Mouse (Mus musculus) stomach, embryonic 15.5 days (tissue): ENCODE data around the gene Uvrag. TPM values are rescaled to one million over a fixed set of nuclear protein-coding genes. Genes with fewer than 3 reads are reported as not detected.

Experiments used
- ATAC-seq: fragments of 200-750 bp; cut with Nextera tagmentation; 2 replicates; pipeline ENCODE4 v1.8.0; 2017; ENCODE audit warnings: low read depth, moderate number of reproducible peaks, moderate TSS enrichment; ENCODE audit not compliant: insufficient read depth, low FRiP score
- H3K27ac ChIP-seq: fragments of 300-500 bp; sonication (generic); 2 replicates; pipeline ENCODE4 v1.5.1; 2015; ENCODE audit warnings: mild to moderate bottlenecking, inconsistent platforms
- H3K27me3 ChIP-seq: fragments of 300-500 bp; sonication (generic); replicated peaks from 2 replicates; pipeline ENCODE4 v1.6.1; 2015; ENCODE audit warnings: inconsistent platforms
- H3K36me3 ChIP-seq: fragments of 300-500 bp; sonication (generic); 2 replicates; pipeline ENCODE4 v1.6.1; 2015; ENCODE audit warnings: inconsistent platforms
- H3K4me1 ChIP-seq: fragments of 300-500 bp; sonication (generic); 2 replicates; pipeline ENCODE4 v1.6.1; 2015; ENCODE audit warnings: inconsistent platforms
- H3K4me2 ChIP-seq: fragments of 300-500 bp; sonication (generic); 2 replicates; pipeline ENCODE4 v1.6.1; 2015; ENCODE audit warnings: mild to moderate bottlenecking, inconsistent platforms
- H3K4me3 ChIP-seq: fragments of 300-500 bp; sonication (generic); replicated peaks from 2 replicates; pipeline ENCODE4 v1.5.1; 2015; ENCODE audit warnings: inconsistent platforms
- H3K9ac ChIP-seq: fragments of 300-500 bp; sonication (generic); 2 replicates; pipeline ENCODE4 v1.6.1; 2015; ENCODE audit warnings: inconsistent platforms
- H3K9me3 ChIP-seq: fragments of 300-500 bp; sonication (generic); 2 replicates; pipeline ENCODE4 v1.6.1; 2016; ENCODE audit warnings: inconsistent platforms
- WGBS: fragments of 180-500 bp; shearing (Covaris S2); methylation state at CpG from one replicate; pipeline ENCODE4 v1.1.7; 2015; 5-methylcytosine and 5-hydroxymethylcytosine counted together
- polyA plus RNA-seq: library from polyadenylated mRNA; unstranded; fragments of >200 nt; fragmentation: Nextera tagmentation; extraction: Ambion mirVana; gene quantifications from 2 replicates; pipeline ENCODE4 v1.2.1, GENCODE M21; 2015

Uvrag gene
- polyA plus RNA-seq, 1 experiment from 2014 or later: 19.4 TPM

DNA sequence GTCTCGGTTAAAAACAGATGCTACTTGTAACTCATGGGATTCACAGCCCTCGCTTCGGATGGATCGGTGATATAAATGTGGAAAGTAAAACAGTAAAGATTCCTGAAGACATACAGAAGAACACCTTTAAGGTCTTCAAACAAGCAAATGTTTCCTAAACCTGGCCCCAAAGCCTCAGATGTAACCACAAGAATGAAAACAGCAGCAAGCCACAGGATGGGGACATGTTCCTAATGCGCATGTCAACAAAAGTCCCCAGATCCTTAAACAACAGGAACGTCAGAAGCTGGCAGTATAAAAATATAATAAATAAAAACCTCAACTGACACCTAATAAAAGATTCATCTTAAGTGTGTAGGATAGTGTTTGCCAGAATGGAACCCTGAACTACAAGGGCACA, 137.7 kb downstream of the Uvrag start:
- ATAC-seq: no peak
- no peak overlapping the region for H3K9ac ChIP-seq
- H3K9me3 ChIP-seq: no peaks in the 10 kb centered on the region
- H3K4me1 ChIP-seq: 0 out of 2 replicates have a peak, but pooled peaks cover 6% of the 10 kb centered on the region
- H3K27ac ChIP-seq: no peak overlapping the region
- 85% methylated on average over 6 of the region's 6 CpGs for WGBS
- no peaks in the 10 kb centered on the region for H3K27me3 ChIP-seq
- H3K4me3 ChIP-seq: no peak overlapping the region
- H3K36me3 ChIP-seq: no peaks in the 10 kb centered on the region
- no peak overlapping the region for H3K4me2 ChIP-seq

DNA sequence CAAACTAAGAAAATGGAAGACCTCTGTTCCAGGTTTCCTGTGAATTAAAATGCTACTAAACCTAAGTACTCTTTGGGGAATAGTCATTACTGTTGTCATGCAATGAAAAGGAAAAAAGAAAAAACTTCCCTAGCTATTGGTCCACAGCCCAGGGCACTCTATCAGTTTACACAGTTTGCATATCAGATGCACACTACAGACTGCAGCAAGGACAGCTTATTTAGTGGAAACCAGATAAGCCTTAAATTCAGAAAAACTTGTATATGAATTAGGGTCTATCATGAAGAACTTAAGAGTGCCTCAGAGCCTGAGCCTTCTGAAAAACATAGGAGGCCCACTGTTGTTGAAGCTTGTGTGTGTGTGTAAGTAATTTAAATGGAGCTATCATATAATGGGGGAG, 142.2 kb downstream of the Uvrag start:
- no peak overlapping the region for H3K9ac ChIP-seq
- no peaks in the 10 kb centered on the region for H3K9me3 ChIP-seq
- H3K4me1 ChIP-seq: no peaks in the 10 kb centered on the region
- no peaks in the 10 kb centered on the region for H3K27me3 ChIP-seq
- H3K4me2 ChIP-seq: no peak overlapping the region
- H3K36me3 ChIP-seq: no peaks in the 10 kb centered on the region
- no peak overlapping the region for H3K4me3 ChIP-seq
- no peak for ATAC-seq
- no peak overlapping the region for H3K27ac ChIP-seq

DNA sequence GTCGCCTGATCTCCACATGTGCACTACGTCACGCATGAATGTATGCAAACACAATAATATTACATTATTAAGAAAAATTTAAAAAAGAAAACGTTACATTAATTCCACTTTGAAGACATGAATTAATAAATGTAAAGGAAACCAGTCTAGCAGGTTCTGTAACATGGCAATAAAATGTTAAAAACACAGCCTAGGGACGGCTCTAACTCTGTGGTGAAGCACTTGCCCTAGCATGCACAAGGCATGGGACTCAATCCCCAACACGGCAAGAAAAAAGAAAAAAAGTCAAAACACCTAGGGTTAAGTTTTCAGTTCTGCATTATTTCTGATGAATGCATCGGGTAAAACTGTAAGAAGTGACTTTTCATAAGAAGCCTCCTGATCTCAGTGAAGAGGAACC, 143.2 kb downstream of the Uvrag start:
- no peaks in the 10 kb centered on the region for H3K4me1 ChIP-seq
- H3K27me3 ChIP-seq: no peaks in the 10 kb centered on the region
- H3K4me2 ChIP-seq: no peak overlapping the region
- no peak overlapping the region for H3K4me3 ChIP-seq
- peak overlapping the region; percentile 32; the same call in 1 of the 2 replicates for H3K27ac ChIP-seq
- WGBS: 76% methylated on average over 7 of the region's 7 CpGs
- H3K9ac ChIP-seq: no peak overlapping the region
- no peaks in the 10 kb centered on the region for H3K36me3 ChIP-seq
- H3K9me3 ChIP-seq: no peaks in the 10 kb centered on the region
- no peak for ATAC-seq

DNA sequence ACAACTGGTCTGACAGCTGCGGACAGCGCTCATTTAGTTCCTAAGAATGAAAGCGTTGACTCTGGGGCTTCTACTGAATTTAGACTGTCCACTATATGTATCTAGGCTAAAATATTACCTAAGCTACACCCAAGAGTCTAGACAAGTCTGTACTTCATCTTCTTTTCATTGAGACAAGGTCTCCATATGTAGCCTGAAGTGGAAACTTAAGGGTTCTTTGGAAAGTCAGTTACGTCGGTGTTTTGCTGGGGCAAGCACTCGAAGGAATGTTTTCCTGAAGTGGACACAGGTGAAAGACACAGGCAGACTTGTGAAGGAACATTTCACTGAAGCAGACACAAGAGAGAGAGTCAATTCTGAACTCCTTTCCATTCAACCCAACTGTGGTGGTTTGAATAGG, 144.2 kb downstream of the Uvrag start:
- H3K9me3 ChIP-seq: no peaks in the 10 kb centered on the region
- no peaks in the 10 kb centered on the region for H3K36me3 ChIP-seq
- WGBS: 91% methylated on average over 6 of the region's 6 CpGs
- no peak overlapping the region for H3K4me3 ChIP-seq
- H3K27ac ChIP-seq: no peak overlapping the region
- no peaks in the 10 kb centered on the region for H3K27me3 ChIP-seq
- no peak for ATAC-seq
- H3K4me1 ChIP-seq: no peaks in the 10 kb centered on the region
- no peak overlapping the region for H3K4me2 ChIP-seq
- H3K9ac ChIP-seq: no peak overlapping the region

DNA sequence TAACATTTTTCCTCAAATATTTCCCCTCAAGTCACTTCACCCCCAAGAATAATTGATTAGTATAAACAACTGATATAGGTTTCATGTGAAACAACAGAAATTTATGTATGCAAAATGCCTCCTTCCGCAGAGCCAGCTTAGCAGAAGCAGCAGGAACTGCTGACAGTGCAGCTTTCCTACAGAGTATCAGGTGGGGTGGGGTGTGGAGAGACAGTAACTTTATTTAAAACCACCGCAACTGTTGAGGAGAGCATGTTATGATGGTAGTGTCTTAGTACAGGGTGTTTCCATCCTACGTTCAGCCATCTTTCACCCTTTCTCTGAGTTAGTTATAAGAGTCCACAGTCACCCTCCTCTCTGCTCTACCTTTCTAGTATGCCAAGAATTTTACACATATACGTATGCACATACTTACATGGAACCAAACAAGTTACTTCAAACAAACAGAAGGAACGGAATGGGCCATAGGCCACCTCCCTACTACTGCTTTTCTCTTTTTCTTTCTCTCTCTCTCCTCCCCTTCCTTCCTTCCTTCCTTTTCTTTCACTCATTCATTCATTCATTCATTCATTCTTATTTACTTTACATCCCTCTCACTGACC, 145.7 kb downstream of the Uvrag start:
- no peak for ATAC-seq
- H3K27ac ChIP-seq: no peak overlapping the region
- 76% methylated on average over 5 of the region's 5 CpGs for WGBS

DNA sequence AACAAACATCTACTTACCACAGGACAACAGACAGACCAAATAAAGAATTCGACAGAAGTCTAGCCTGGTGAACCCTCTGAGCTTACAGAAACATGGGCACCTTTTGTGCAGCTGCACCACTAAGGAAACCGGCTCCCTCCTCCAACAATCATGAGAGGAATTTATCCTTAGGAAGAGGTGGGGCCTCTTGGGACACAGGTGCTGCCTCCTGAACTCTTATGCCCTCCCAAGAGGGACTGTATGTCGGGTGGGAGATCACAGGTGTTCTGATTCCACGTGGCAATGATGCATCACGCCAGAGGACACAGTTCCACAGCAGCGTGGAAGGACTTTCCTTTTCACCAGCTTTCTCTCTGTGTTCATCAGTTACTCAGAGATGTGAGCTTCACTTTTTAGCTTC, 146.8 kb downstream of the Uvrag start:
- H3K27ac ChIP-seq: no peak overlapping the region
- no peak overlapping the region for H3K4me3 ChIP-seq
- no peak overlapping the region for H3K4me2 ChIP-seq
- H3K9me3 ChIP-seq: no peaks in the 10 kb centered on the region
- ATAC-seq: no peak
- WGBS: 62% methylated on average over 6 of the region's 6 CpGs
- H3K9ac ChIP-seq: no peak overlapping the region
- no peaks in the 10 kb centered on the region for H3K27me3 ChIP-seq
- no peaks in the 10 kb centered on the region for H3K36me3 ChIP-seq
- no peaks in the 10 kb centered on the region for H3K4me1 ChIP-seq

More for the DNA sequence above, 145.7 kb downstream of the Uvrag start:
- Histone ChIP-seq H3K36me3 (no peaks in the 10 kb centered on the region), H3K9me3 (no peaks in the 10 kb centered on the region), H3K4me1 (no peaks in the 10 kb centered on the region), H3K4me2 (no peak overlapping the region), H3K4me3 (no peak overlapping the region), H3K9ac (no peak overlapping the region), H3K27me3 (no peaks in the 10 kb centered on the region)

DNA sequence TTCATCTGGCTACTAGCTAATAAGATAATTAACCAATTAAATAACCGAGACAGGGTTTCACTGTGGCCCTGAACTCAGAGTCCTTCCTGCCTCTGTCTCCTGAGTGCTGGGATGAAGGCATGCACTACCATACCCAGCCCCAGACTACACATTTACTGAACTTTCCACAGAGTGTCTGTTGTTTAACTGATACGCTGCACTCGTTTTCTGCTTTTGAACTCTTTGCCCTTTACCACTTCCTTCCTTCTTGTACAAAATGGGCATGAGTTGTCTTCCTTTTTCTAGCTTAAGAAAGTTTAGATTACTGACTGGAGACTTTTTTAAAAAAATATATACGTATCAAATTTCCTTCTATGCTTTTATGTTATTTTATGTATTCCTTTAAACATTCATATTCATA, 147.5 kb downstream of the Uvrag start:
- 73% methylated on average over 4 of the region's 4 CpGs for WGBS
- Histone ChIP-seq H3K4me2 (no peak overlapping the region), H3K9me3 (no peaks in the 10 kb centered on the region), H3K9ac (no peak overlapping the region), H3K27ac (no peak overlapping the region), H3K36me3 (no peaks in the 10 kb centered on the region), H3K4me3 (no peak overlapping the region), H3K27me3 (no peaks in the 10 kb centered on the region), H3K4me1 (no peaks in the 10 kb centered on the region)
- no peak for ATAC-seq

DNA sequence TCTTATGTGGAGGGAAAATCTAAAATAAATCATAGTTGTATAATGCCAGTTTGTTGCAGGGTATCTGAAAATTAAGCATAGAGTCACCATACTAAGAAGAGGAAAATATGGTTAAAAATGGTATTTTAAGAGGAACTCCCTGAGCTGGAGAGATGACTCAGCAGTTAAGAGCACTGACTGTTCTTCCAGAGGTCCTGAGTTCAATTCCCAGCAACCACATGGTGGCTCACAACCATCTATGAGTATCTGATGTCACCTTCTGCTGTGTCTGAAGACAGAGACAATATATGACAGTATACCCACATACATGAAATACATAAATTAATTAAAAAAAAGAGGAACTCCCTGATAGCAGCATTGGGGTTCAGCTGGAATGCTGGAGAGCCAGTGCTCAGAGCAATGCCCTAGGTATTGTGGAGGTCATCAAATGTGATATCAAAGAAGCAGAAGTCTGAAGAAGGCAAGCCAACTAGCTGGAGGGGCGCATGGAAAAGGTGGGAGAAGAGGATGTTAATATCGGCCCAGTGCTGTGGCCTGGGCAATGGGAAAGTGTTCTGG, 149.7 kb downstream of the Uvrag start:
- Histone ChIP-seq H3K4me2 (no peak overlapping the region), H3K27ac (no peak overlapping the region), H3K4me1 (no peaks in the 10 kb centered on the region), H3K9me3 (no peaks in the 10 kb centered on the region), H3K9ac (no peak overlapping the region), H3K36me3 (no peaks in the 10 kb centered on the region), H3K27me3 (no peaks in the 10 kb centered on the region), H3K4me3 (no peak overlapping the region)
- 98% methylated on average over 2 of the region's 2 CpGs for WGBS
- no peak for ATAC-seq

DNA sequence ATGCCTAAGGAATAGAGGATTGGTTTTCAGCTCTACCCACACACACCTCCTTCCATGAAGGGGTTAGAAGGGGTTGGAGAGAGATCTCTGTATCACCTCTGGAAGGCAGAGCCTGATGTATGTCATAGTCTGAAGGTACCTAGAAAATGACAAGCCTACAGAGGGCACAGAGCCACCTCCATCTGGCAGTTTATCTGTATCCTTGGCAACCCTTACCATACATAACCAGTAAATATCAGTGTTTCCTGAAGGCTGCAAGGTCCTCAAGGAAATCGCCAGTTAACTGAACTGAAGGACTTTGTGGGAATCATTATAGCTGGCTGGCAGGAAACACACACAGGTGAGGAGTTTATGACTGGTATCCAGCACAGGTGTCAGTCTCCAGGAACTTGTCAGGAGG, 150.4 kb downstream of the Uvrag start:
- H3K36me3 ChIP-seq: no peaks in the 10 kb centered on the region
- no peaks in the 10 kb centered on the region for H3K27me3 ChIP-seq
- no peak overlapping the region for H3K27ac ChIP-seq
- no peaks in the 10 kb centered on the region for H3K9me3 ChIP-seq
- WGBS: 70% methylated on average over 1 of the region's 1 CpGs
- no peak overlapping the region for H3K9ac ChIP-seq
- no peak for ATAC-seq
- H3K4me2 ChIP-seq: no peak overlapping the region
- H3K4me1 ChIP-seq: no peaks in the 10 kb centered on the region
- no peak overlapping the region for H3K4me3 ChIP-seq

DNA sequence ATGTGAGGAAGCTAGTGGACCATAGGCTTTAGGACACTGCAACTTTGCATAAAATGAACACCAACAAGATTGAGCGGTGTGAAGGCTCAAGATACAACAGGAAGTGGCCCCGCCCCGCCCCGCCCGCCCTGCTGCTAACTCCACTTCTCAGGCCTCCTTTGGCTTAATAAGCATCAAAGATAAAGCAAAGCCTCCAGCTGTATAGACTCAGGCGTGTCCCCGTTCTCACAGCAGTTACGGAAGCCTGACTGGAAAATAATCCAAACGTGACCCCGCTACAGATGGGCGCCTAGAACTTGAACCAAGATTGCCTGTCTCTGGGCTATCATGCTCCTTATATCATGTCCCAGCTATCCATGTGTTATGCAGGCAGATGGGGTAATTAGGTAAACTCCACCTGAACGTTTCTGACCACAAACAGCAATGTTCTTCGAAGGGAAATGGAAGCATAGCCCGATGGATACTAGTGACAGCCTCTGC, 153.9 kb downstream of the Uvrag start:
- no peak overlapping the region for H3K4me3 ChIP-seq
- no peak overlapping the region for H3K4me2 ChIP-seq
- no peaks in the 10 kb centered on the region for H3K4me1 ChIP-seq
- no peaks in the 10 kb centered on the region for H3K36me3 ChIP-seq
- no peaks in the 10 kb centered on the region for H3K9me3 ChIP-seq
- H3K9ac ChIP-seq: no peak overlapping the region
- ATAC-seq: no peak
- H3K27me3 ChIP-seq: no peaks in the 10 kb centered on the region
- H3K27ac ChIP-seq: no peak overlapping the region
- WGBS: 83% methylated on average over 14 of the region's 14 CpGs

DNA sequence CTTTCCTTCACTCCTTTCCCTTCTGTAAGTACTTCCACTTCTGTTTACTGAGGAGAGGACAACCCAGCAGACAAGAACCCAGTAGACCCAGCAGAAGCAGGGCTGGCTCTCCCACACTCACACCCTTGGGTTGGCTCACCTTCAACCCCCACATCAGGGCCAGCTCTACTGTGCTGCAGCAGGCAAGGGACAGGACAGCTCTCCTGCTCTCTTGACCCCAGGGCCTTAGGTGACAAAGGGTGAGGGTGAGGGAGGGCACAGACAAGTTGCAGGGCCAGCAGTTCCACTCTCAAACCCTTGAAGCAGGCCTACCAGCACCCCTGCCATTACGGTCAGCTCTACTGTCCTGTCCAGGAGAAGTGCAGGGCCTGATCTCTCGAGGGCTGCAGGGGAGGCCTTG, 155.0 kb downstream of the Uvrag start:
- WGBS: 69% methylated on average over 2 of the region's 2 CpGs
- no peaks in the 10 kb centered on the region for H3K36me3 ChIP-seq
- no peak overlapping the region for H3K27ac ChIP-seq
- H3K4me2 ChIP-seq: no peak overlapping the region
- no peak for ATAC-seq
- H3K4me3 ChIP-seq: no peak overlapping the region
- H3K9me3 ChIP-seq: no peaks in the 10 kb centered on the region
- H3K9ac ChIP-seq: no peak overlapping the region
- H3K27me3 ChIP-seq: no peaks in the 10 kb centered on the region
- no peaks in the 10 kb centered on the region for H3K4me1 ChIP-seq

DNA sequence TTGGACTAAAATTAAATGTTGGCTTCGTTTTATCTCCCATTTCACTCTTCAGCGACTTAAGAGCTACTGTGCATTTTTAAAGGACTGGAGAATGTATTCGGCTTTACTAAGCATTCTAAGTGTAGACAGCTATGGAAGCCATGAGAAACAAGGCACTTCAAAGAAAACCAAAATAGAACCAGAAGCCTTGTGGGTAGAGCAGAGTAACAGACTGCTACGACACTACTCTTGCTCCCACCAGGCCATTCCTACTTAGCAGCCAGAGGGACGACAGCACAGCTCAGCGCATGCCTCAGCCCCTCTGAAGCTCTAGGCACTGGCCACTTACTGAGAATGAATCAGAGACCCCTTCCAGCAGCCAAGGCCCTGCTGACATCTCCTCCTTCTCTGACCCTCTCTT, 155.5 kb downstream of the Uvrag start:
- no peaks in the 10 kb centered on the region for H3K4me1 ChIP-seq
- no peak for ATAC-seq
- no peaks in the 10 kb centered on the region for H3K27me3 ChIP-seq
- H3K9ac ChIP-seq: no peak overlapping the region
- H3K36me3 ChIP-seq: no peaks in the 10 kb centered on the region
- H3K4me2 ChIP-seq: no peak overlapping the region
- H3K27ac ChIP-seq: no peak overlapping the region
- WGBS: 86% methylated on average over 6 of the region's 6 CpGs
- H3K9me3 ChIP-seq: no peaks in the 10 kb centered on the region
- no peak overlapping the region for H3K4me3 ChIP-seq

DNA sequence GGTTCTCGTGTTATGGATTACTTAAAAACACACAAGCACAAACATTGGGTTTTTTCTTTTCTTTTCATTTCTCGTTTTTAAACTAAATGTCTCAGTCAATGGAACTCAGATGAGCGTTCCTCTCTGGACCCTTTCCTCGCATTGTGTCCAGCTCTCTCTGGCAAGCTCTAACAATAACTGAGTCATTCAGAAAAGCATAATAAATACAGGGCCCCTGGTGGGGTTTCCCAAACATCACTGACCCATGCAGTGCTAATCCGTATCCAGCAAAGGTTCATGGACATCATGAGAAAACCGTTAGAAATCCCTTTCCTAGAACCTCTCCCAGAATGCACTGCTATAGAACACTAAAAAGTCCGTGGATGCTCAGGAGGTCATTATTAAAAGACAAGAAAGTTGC, 156.6 kb downstream of the Uvrag start:
- Histone ChIP-seq H3K36me3 (no peaks in the 10 kb centered on the region), H3K4me3 (no peak overlapping the region), H3K4me2 (no peak overlapping the region), H3K27ac (no peak overlapping the region), H3K9me3 (no peaks in the 10 kb centered on the region), H3K4me1 (no peaks in the 10 kb centered on the region), H3K27me3 (no peaks in the 10 kb centered on the region), H3K9ac (no peak overlapping the region)
- 66% methylated on average over 7 of the region's 7 CpGs for WGBS
- no peak for ATAC-seq
